Mouse (Mus musculus) CD4-positive helper T cell, adult 2 months (primary cell): ENCODE data around the gene Stox2.

ENCODE experiments used
- DNase-seq: peaks from one replicate; pipeline ENCODE4 v3.0.0-alpha.2; 2012; ENCODE audit warnings: low read depth, missing footprints, low spot score

Stox2 gene

GRCm38 (mm10) chr8:47305880-47306279, 140.3 kb downstream of the Stox2 start:
- no peak for DNase-seq

- DNase-seq, result no peak
Measured at GRCm38 (mm10) chr8:47298460-47298859, 147.7 kb downstream of the Stox2 start.

DNA sequence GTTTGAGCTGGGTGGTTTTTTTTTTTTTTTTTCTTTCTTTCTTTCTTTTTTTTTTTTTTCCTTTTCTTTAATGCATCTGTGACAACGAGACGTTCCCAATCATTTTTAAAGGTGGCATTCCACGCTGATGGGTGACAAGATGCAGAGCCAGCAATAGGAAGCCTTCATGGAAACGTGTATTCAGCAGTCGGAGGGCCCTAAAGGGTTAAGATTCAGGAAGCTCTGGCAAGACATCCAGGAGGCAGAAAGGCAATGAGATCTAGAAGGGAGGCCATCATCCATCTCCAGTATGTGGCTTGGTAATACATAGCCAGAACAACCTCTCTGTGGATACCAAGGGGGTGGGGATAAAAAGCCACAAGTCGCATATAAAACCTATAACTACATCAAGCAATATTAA, 156.5 kb downstream of the Stox2 start:
- no peak for DNase-seq

DNA sequence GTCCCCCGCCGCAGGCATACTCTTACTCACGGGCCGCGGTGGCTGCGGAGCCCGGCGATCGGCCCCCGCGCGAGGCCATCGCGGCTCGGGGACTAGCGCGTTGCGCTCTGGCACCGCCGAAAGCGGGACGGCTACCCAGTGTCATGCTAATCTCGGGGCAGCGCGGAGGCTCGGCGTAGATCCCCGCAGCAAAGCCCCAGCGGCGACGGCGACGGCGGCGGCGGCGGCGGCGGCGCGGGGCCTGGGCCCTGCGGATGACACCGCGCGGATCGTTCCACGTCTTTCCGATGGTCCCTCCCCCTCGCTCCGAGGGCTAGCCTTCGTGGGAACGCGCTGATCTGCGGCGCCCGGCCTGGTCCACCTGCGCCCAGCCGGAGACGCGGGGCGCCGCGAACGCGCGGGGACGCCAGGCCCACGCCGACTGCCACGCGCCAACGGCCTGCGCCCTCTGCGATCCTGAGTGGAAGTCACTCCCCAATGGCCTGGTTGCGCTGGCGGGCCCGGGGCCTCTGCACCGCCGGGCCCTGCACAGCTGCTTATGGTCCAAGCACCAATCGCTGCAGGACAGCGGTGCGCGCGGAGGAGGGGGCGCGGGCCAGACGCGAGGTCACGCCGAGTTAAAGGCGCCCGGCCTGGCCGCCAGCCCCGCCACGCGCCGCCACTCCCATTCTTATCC, 157.2 kb downstream of the Stox2 start:
- no peak for DNase-seq

- no peak for DNase-seq
Measured at GRCm38 (mm10) chr8:47288131-47288865, 157.9 kb downstream of the Stox2 start.

DNA sequence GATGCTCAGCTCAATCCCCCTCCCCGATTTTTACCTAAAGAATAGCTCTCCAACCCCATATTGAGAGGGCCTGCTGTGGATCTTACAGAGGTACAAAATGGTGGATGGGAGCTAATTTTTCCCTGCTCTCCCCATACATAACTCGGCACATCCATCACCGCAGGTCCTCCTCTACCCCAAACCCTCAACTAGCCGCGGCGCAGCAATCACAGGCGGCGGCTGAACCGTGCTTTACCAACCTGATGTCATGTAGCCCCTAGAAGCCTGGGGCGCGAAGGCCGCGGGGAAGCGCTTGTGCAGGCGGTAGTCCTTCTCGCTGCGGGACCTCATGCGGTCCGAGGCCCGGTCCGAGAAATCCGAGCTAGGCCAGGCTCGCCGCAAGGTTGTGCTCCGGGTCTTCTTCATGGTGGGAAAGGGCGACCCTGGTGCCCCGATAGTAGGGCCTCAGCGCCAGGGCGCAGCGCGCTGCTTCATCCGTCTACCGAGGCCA, 158.5 kb downstream of the Stox2 start:
- no peak for DNase-seq

DNA sequence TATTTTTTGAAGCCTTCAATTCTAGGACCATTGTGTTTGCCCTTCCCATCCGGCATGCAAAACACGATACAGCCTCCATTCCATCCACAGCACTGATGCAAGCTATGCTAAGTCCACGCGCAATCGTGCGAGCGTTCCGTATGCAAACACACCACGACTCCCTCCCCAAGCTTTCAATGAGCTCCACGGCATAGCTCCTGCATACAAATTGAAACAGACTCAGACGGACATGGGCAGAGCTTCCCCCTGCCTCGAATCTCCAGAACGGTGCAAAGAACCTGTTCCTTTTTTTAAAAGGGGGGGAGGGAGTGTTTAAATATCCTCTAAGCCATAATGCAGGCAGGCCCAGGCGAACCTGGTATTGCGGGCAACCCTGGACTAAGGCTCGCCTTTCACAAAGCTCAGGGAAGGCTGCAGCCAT, 159.0 kb downstream of the Stox2 start:
- no peak for DNase-seq

DNA sequence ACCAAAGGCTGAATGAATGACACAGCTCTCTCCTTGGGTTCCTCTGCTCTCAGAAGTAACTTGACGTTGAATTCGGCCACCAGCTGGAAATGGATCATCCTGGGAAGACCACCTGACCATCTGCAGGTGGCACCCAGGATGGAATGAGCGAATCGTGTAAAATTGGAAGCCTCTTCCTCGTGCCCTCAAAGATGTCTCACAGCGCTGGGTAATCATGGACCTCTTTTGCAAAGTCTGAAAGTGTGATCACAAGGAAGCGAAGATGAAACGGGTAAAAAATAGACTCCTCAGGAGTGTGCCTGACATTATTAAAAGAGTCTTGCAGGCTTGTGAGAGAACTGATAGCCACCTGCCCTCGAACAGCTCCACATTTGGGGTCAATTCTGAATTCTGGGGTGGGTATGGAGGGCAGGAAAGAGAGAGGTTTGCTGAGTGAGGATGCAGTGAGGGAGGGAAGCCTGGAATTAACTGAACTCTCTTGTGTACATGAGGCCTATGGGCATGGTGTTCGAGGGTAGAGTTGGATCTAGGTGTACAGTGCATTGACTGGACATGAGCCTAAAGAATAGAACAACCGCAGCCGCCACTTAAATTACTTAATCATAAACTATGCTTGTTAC, 160.0 kb downstream of the Stox2 start:
- no peak for DNase-seq

DNA sequence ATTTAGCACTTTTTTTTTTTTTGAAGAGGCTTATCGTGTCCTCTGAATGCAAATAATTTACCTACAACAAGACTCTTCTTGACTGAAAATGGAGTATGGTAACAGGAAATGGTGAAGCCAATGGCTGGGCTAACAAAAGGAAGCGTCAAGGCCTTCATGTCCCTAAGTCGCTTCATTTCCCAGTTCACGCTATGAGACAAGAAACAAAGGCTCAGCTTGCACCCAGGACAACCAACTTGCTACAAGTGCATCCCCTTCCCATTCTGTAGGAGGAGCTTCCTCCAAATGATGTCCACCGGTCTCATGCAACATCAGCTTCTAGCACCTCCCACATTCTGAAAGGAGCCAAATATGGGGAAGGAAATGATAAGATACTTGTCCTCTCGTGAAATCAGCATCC, 160.7 kb downstream of the Stox2 start:
- DNase-seq, result no peak

GRCm38 (mm10) chr8:47284329-47285326, 161.5 kb downstream of the Stox2 start:
- DNase-seq, result no peak

- no peak for DNase-seq
Measured at GRCm38 (mm10) chr8:47279898-47280297, 166.3 kb downstream of the Stox2 start.

- no peak for DNase-seq
Measured at GRCm38 (mm10) chr8:47278211-47278610, 168.0 kb downstream of the Stox2 start.

DNA sequence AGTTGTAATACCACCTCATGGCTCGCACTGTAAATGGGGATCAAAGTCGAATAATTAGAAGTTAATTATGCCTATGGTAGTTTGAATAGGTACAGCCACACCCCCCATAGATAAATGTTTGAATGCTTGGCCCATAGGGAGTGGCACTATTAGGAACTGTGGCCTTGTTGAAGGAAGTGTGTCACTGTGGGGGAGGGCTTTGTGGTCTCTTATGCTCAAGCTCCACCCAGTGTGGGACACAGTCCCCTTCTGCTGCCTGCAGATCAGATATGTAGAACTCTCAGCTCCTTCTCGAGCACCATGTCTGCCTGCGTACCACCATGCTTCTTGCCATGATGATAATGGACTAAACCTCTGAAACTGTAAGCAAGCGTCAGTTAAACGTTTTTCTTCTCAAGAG, 177.2 kb downstream of the Stox2 start:
- no peak for DNase-seq

- no peak for DNase-seq
Measured at GRCm38 (mm10) chr8:47268062-47268822, 177.9 kb downstream of the Stox2 start.

DNA sequence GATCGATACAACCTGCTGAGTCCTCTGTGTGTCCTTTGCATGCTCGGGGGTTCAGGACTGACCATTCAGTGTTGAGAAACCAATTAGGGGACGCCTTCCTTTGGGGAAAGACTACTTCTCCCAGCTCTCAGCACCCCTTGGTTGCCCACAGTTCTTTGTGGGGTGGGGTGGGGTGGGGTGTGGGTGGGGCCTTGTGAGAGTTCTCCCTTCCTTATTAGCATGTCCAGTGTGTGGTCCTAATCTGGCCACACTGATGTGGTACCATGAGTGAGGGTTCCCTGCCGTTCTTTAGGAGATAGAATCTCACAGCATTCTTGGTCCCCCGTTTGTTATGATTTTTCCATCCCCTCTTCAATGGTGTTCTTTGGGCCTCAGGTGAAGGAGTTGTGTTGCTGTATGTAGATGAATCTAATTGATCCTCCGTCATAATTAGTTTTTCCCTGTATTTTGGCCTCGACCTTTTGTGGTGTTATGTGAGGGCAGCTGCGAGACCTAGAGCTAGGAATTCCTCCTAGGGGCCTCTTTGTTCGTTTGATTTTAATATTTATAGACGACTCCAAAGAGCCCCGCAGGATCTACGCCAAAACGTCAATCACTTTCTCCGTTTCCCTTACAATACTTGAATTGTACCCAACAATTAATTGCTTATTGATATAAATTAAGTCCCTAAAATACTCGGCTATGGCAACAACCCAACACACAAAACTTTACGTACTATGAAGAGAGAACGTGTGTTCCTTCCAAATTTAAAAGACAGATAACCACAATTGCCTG, 182.9 kb downstream of the Stox2 start:
- DNase-seq, result no peak

- no peak for DNase-seq
Measured at GRCm38 (mm10) chr8:47260751-47261474, 185.2 kb downstream of the Stox2 start.

DNA sequence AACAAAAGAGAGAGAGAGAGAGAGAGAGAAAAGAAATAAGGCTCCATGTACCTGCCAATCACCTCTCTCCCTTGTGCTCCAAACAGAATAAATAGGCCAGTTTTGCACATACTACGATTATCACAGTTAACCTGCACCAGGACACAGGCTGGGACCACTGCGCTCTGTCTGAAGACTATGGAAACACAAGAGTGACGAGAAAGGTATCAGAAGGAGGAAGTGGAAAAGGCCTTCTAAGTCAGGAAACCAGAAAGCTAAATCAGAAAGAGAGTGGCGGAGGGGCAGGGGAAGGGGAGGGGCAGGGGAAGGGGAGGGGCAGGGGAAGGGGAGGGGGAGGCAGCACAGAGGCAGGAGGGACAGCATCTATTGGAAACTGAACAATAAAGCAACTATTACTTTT, 195.3 kb downstream of the Stox2 start:
- DNase-seq, result no peak

DNA sequence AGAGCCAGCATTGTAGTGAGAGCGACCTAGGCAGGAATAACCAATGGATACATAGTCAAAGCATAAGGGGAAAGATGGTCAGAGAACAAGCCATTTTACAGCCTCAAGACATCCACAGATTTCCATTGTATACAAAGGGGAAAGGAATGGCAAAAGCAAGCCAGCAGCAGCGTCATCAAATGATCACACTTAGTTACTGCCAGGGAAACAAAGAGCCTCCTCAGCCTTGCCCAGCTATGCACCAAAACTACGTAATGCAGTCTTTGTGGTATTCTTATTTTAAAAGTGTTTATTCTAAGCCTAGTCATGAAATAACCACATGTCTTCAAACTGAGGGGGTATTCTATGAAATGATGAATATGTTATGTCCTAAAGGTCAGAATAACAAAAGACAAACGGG, 201.0 kb downstream of the Stox2 start:
- no peak for DNase-seq

DNA sequence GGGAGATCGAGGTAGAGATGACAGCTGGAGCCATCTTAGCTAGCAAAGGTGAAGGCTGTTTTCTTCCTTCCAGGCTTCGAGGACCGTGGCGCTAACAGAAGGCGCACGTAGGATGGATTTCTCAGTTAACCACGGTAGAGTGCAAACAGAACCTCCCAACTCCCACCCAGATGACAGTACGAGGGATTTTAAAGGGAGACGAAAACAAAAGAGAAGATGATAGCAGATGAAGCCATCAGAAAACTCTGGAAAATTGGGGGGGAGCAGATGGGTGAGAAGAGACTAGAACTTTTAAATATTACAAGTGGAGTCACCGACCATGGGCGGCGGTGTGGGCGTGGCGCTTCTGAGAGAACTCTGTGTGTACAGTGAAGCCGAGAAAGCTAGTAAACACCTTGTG, 202.0 kb downstream of the Stox2 start:
- no peak for DNase-seq
